Mouse (Mus musculus) kidney, embryonic 14.5 days (tissue): ENCODE results near the gene Nkiras1. TPM values are rescaled to one million over a fixed set of nuclear protein-coding genes. Genes with fewer than 3 reads are reported as not detected.
"Not testable (repeated sequence)": the region's sequence is repeated elsewhere in the genome, so short reads cannot be mapped to it uniquely, and the experiment has no call there.

Source experiments
- ATAC-seq: fragments of 200-750 bp; cut with Nextera tagmentation; 2 replicates; pipeline ENCODE4 v1.8.0; 2017; ENCODE audit warnings: moderate number of reproducible peaks, mild to moderate bottlenecking, moderate TSS enrichment, moderate library complexity; ENCODE audit not compliant: low FRiP score, low TSS enrichment
- H3K27ac ChIP-seq: fragments of 300-500 bp; sonication (generic); 2 replicates; pipeline ENCODE4 v1.5.1; 2014; ENCODE audit warnings: low read depth, mild to moderate bottlenecking, low read length, moderate library complexity, mixed read lengths
- H3K27me3 ChIP-seq: fragments of 300-500 bp; sonication (generic); 2 replicates; pipeline ENCODE4 v1.6.1; 2014; ENCODE audit warnings: mild to moderate bottlenecking, low read length; ENCODE audit not compliant: control insufficient read depth, insufficient read depth
- H3K36me3 ChIP-seq: fragments of 300-500 bp; sonication (generic); 2 replicates; pipeline ENCODE4 v1.6.1; 2014; ENCODE audit warnings: low read length, mixed read lengths; ENCODE audit not compliant: control insufficient read depth, insufficient read depth
- H3K4me1 ChIP-seq: fragments of 300-500 bp; sonication (generic); 2 replicates; pipeline ENCODE4 v1.6.1; 2014; ENCODE audit warnings: low read length, mixed read lengths; ENCODE audit not compliant: control insufficient read depth, insufficient read depth
- H3K4me2 ChIP-seq: fragments of 300-500 bp; sonication (generic); replicated peaks from 2 replicates; pipeline ENCODE4 v1.6.1; 2014; ENCODE audit warnings: low read depth, mild to moderate bottlenecking, low read length
- H3K4me3 ChIP-seq: fragments of 300-500 bp; sonication (generic); 2 replicates; pipeline ENCODE4 v1.5.1; 2014; ENCODE audit warnings: mild to moderate bottlenecking, low read length
- H3K9ac ChIP-seq: fragments of 300-500 bp; sonication (generic); 2 replicates; pipeline ENCODE4 v1.6.1; 2014; ENCODE audit warnings: low read depth, mild to moderate bottlenecking, low read length, moderate library complexity
- H3K9me3 ChIP-seq: fragments of 300-500 bp; sonication (generic); 2 replicates; pipeline ENCODE4 v1.6.1; 2016; ENCODE audit warnings: low read length; ENCODE audit not compliant: control insufficient read depth
- WGBS: fragments of 180-500 bp; shearing (Covaris S2); extraction: QIAGEN DNeasy Blood & Tissue Kit; methylation state at CpG from one replicate; pipeline ENCODE4 v1.1.7; 2014; 5-methylcytosine and 5-hydroxymethylcytosine counted together
- polyA plus RNA-seq: library from polyadenylated mRNA; unstranded; fragments of >200 nt; fragmentation: Nextera tagmentation; extraction: Ambion mirVana; gene quantifications from 2 replicates; pipeline ENCODE4 v1.2.1, GENCODE M21; 2014

Nkiras1 gene
- polyA plus RNA-seq, 1 experiment from 2014 or later: 12.8 TPM

DNA sequence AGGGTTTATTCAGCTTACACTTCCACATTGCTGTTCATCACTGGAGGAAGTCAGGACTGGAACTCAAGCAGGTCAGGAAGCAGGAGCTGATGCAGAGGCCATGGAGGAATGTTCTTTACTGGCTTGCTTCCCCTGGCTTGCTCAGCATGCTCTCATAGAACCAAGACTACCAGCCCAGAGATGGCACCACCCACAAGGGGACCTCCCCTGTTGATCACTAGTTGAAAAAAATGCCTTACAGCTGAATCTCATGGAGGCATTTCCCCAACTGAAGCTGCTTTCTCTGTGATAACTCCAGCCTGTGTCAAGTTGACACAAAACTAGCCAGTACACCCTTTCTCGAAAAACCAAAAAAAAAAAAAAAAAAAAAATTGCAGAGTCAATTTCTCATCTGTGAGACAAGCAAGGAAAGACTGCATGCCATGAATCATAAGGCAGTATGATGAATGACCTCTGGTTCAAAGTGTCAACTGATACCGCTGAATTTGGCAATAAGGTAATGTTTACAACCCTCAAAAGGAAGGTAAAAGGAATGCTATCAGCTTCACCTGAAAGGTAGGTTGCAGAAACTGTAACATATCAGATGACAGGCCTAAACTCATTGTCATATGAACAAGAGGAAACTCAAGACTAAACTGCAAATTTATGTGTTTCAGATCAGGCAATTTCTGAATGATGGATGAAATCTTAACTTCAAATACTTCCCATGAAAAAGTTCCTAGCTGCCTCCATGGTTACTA is 34.3 kb upstream of the Nkiras1 start:
- not testable (repeated sequence) for H3K9ac ChIP-seq, H3K4me3 ChIP-seq, ATAC-seq, H3K4me1 ChIP-seq, H3K4me2 ChIP-seq, H3K36me3 ChIP-seq, H3K9me3 ChIP-seq, H3K27ac ChIP-seq, H3K27me3 ChIP-seq
- 87% methylated on average over 2 of the region's 2 CpGs for WGBS

DNA sequence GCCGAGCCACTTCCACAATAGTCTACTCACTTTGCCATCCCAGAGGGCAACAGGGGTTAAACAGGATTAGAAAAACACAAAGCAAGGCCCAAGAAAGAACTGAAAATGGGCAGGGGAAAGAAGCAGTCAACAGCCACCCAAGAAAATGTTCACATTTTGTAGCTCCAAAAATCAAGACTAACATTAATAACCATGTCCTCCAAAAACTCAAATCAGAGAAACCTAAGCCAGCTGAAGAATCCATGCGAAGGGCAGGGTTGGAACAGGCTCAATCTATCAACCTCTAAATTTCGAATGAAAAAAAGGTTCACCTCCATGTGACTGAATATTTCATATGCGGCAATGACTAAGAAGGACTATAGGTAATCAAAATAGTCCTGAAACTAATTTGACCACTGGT is 33.6 kb upstream of the Nkiras1 start:
- Histone ChIP-seq H3K4me1 (0 out of 2 replicates have a peak, but pooled peaks cover 3% of the 10 kb centered on the region), H3K4me3 (peak overlapping the region; percentile 75; the same call in 1 of the 2 replicates), H3K27me3 (no peaks in the 10 kb centered on the region), H3K9me3 (no peaks in the 10 kb centered on the region), H3K9ac (peak overlapping the region; percentile 70; the same call in 1 of the 2 replicates), H3K4me2 (peak overlapping the region; percentile 53), H3K27ac (no peak overlapping the region), H3K36me3 (no peaks in the 10 kb centered on the region)
- no peak for ATAC-seq
- 74% methylated on average over 4 of the region's 4 CpGs for WGBS

DNA sequence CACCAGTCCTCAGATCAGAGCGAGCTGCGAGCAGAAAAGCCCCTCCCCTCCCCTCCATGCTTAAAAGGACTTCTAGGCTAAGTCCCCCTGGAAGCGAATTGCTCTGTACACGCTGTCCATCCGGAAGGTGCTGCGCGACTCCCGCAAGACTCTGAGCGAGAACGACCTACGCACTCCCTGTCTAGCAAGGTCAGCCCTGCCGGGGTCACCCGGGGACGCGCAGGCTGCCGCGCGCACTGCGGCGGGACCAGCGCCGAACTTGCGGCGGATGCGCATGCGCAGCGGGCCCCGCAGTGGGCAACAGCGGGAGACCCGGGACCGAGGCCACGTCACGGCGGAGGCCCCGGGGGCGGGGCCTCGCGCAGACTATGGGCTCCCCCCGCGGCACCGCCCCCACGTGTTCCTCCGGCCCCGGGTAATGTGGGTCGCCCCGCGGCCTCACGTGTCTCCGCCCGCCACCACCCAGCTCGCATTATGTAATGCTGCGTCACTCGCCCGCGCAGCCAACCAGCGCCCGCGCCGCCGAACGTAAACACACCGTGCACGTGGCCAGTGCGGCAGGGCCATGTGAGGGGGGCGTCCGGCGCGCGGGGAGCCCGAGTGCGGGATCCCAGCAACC is 32.7 kb upstream of the Nkiras1 start:
- H3K4me1 ChIP-seq: 0 out of 2 replicates have a peak, but pooled peaks cover 3% of the 10 kb centered on the region
- peak overlapping the region; percentile 75 for H3K4me3 ChIP-seq
- H3K36me3 ChIP-seq: no peaks in the 10 kb centered on the region
- WGBS: under 1% methylated on average over 70 of the region's 71 CpGs
- H3K9me3 ChIP-seq: no peaks in the 10 kb centered on the region
- H3K9ac ChIP-seq: peak overlapping the region; percentile 70
- no peaks in the 10 kb centered on the region for H3K27me3 ChIP-seq
- ATAC-seq: peak; percentile 91
- peak overlapping the region; percentile 88 for H3K27ac ChIP-seq
- peak overlapping the region; percentile 53 for H3K4me2 ChIP-seq

DNA sequence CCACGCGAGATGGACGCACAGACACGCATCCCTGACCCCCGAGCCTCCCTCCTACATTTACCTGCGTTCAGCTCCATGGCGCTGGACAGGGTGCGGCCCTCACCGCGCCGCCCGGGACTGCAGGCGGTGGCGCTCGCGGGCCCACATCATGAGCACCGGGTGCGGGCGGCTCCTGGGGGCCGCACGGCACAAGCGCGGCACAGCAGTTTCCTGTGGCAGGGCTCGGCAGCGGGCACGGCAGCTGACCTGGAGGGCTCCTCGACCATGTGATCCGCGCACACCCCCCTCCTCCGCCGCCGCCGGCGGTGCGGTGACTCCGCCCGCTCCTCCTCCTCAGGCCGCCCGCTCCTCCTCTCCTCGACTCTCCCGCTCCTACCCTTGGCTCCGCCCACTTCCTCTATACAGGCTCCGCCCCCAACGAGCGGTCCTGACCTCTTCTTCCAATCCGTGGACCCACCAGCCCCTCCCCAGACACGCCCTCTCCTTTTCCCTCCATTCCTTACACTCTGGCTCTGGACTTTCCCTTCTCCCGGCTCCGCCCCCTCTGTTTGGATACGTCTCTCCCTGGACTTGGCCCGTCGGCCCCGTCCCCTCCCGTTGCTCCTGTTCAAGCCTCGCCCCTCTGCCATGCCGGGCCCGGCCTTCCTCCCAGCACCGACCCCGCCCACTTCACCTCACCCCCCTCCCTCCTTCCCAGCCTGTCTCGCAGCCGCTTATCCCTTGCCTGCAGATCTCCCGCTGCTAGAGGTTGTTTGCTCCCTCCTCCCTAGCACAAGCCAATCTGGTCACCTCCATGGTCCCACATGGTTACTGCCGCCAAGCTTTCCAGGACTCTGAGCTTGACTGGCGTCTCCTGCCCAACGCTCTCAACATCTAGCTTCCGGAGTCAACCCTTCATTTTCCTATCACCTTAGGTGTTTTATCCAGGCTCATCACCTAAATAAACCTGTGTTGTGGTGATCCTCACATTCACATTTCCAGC is 31.9 kb upstream of the Nkiras1 start, which contains the start of gene Nr1d2:
Gene Nr1d2, minus strand, starts transcription at position 378 of the 982 bp plus-strand sequence.
- H3K4me2 ChIP-seq: peak within 1 kb of the TSS; percentile 53
- H3K27me3 ChIP-seq: no peaks in the 10 kb centered on the region
- H3K27ac ChIP-seq: peak within 1 kb of the TSS; percentile 88
- no peaks in the 10 kb centered on the region for H3K36me3 ChIP-seq
- H3K9me3 ChIP-seq: no peaks in the 10 kb centered on the region
- 0 out of 2 replicates have a peak, but pooled peaks cover 3% of the 10 kb centered on the region for H3K4me1 ChIP-seq
- H3K4me3 ChIP-seq: peak within 1 kb of the TSS; percentile 75
- ATAC-seq: peak; percentile 96
- 1% methylated on average over 52 of the region's 66 CpGs for WGBS
- peak within 1 kb of the TSS; percentile 70 for H3K9ac ChIP-seq

DNA sequence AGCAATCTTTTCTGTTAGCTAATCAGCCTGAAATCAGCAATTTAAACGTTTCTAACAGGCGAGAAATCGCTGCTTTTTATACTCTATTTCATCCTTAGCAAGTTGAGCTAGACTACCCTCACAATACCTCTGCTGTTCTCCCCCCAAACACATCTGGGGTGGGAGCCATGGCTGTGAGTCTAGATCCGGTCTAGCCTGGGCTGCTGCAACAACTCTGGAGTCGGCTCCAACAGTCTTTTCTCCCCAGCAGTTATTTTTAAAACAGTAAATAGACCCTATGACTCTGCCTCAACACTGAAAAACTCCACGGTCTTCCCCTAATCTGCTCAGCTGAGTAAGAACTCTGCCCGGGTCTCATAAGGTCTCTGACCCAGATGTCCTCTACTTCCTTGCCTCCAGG is 30.8 kb upstream of the Nkiras1 start:
- Histone ChIP-seq H3K4me1 (0 out of 2 replicates have a peak, but pooled peaks cover 3% of the 10 kb centered on the region), H3K9me3 (no peaks in the 10 kb centered on the region), H3K36me3 (no peaks in the 10 kb centered on the region), H3K4me2 (no peak overlapping the region), H3K27ac (no peak overlapping the region), H3K27me3 (no peaks in the 10 kb centered on the region), H3K4me3 (no peak overlapping the region), H3K9ac (no peak overlapping the region)
- WGBS: 74% methylated on average over 7 of the region's 7 CpGs
- no peak for ATAC-seq

DNA sequence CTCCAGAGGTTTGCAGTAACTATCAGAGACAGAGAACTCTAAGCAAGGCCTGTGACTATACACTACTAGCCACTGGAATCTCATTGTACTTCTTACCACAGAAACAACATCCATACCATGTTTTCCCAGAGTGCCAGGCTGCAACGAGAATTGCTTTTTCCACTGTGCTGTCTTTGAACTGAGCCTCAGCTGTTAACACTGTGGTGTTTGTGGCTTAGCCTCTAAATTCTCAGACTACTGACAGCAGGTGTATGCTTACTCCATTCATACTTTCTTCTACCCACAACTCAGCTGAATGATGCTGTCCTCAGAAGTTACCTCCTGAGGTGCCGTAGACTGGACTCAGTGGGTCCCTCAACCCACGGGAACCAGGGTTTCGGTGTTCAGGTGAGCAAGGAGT is 29.1 kb upstream of the Nkiras1 start:
- no peaks in the 10 kb centered on the region for H3K27me3 ChIP-seq
- no peak overlapping the region for H3K4me3 ChIP-seq
- no peak overlapping the region for H3K27ac ChIP-seq
- ATAC-seq: no peak
- 0 out of 2 replicates have a peak, but pooled peaks cover 3% of the 10 kb centered on the region for H3K4me1 ChIP-seq
- H3K9ac ChIP-seq: no peak overlapping the region
- 92% methylated on average over 4 of the region's 4 CpGs for WGBS
- H3K36me3 ChIP-seq: no peaks in the 10 kb centered on the region
- no peaks in the 10 kb centered on the region for H3K9me3 ChIP-seq
- H3K4me2 ChIP-seq: no peak overlapping the region

DNA sequence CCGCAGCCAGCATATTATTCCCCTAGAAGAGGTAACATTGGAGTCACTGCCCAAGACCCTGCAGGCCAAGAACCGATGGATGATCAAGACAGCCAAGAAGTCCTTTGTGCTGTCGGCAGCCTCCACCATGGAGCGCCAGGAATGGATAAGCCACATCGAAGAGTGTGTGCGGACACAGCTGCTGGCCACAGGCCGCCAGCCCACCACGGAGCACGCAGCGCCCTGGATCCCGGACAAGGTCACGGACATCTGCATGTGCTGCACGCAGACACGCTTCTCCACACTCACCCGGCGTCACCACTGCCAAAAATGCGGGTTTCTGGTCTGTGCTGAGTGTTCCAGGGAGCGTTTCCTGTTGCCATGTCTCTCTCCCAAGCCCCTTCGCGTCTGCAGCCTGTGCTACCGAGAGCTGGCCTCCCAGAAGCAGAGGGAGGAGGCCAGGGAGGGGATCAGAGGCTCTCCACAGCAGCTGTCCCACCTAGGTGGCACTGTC is 28.3 kb upstream of the Nkiras1 start:
- H3K4me1 ChIP-seq: no peaks in the 10 kb centered on the region
- WGBS: 86% methylated on average over 21 of the region's 21 CpGs
- ATAC-seq: no peak

DNA sequence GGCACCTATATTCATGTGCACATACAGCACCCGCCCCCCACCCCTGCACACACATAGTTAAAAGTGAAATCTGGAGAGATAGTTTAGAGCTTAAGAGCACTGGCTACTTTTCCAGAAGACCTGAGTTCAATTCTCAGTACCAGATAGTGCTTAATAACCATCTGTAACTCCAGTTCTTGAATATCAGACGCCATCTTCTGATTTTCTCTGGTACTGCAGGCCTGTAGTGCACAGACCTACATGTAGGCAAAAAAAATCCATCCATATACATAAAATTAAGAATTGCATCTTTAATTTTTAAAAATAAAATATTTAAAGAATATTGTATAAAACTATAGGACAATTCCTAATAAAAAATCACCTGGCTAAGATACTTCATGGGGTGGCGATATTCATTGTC is 9.7 kb upstream of the Nkiras1 start:
- Histone ChIP-seq H3K36me3 (no peaks in the 10 kb centered on the region), H3K4me1 (no peaks in the 10 kb centered on the region), H3K27me3 (no peaks in the 10 kb centered on the region), H3K9me3 (no peaks in the 10 kb centered on the region; the same call in 1 of the 2 replicates), H3K4me3 (no peak overlapping the region), H3K4me2 (no peak overlapping the region), H3K9ac (no peak overlapping the region), H3K27ac (no peak overlapping the region)
- WGBS: 83% methylated on average over 3 of the region's 3 CpGs
- ATAC-seq: no peak

More for the DNA sequence above, 28.3 kb upstream of the Nkiras1 start:
- H3K36me3 ChIP-seq: no peaks in the 10 kb centered on the region
- H3K9me3 ChIP-seq: no peaks in the 10 kb centered on the region
- H3K27ac ChIP-seq: no peak overlapping the region
- no peak overlapping the region for H3K4me3 ChIP-seq
- no peak overlapping the region for H3K9ac ChIP-seq
- H3K4me2 ChIP-seq: no peak overlapping the region
- no peaks in the 10 kb centered on the region for H3K27me3 ChIP-seq
